Mouse (Mus musculus): ENCODE measurements around the gene Disc1.

Disc1 gene

DNA sequence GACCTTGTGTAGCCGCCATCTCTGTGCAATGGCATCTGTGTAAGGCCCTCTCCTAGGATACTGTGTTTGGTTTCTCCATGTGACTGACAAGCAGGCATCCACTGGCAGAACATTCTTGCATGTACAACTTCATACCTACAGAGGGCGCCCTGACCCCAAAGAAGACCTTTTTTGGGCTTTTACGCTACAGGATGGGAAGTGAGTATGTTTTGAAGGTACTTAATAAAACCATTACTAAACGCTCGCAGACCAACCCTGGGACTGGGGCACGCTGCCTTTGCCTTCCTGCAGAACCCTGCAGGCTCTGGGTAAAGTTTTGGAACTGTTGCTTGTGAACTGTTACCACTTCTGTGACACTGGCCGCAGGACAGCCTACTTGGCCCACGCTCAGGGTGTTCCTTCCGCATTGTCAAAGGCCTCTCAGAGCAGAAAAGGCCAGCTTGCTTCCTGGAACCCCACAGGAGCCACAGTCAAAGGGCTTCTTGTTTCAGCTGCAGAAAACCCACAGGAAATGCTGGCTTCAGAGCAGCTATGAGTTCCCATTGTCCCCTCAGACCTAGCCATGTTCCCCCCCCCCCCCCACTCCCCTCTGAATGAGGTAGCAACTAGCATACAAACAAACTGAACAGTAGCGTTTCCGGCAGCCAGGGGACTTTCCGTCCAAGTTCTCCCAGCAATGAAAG lies 13.1 kb downstream of the Disc1 start:
- DNase-seq (ENCODE audit: low read depth), result peak; percentile 40

GRCm38 (mm10) chr8:125067596-125067960 lies 13.6 kb downstream of the Disc1 start:
- no peak for DNase-seq (ENCODE audit: low read depth)

GRCm38 (mm10) chr8:125068146-125068905 lies 14.3 kb downstream of the Disc1 start:
- DNase-seq (ENCODE audit: low read depth), result no peak

DNA sequence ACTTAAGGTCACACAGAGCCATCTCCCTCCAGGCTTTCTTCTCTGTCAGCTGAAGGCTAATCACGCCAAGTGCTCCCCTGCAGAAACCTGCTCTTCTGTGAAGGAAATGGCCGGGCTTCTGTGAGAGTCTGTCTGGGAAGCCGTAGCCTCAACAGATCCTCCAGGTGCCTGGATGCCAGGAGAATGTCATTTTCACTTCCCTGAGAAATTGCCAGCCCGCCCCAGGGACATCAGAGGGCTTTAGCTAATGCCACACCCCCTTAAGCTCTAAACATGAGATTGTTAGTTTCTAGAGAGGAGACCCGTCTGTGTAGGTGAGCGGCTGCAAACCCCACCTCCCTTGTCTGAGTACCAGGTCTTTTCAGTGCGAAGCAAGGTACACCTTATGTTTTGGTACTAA lies 15.3 kb downstream of the Disc1 start:
- DNase-seq (ENCODE audit: low read depth), result no peak

DNA sequence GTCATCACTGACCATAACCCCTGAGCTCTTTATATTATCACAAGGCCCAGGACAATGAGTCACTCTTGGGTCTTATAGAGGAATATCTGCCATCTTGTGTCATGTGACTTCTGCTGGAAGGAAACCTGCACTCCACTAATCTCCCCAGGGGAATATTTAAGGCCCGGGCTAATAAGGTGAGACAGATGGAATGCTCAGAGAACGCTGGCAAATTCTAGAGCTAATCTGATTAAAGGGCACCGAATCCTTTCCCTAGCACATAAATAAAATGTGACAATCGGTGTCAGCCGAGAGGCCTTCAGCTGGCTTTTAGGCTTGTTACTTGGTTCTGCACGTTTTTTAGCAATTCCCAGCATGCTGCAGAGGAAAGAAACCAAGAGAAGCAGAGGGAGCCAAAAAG lies 15.7 kb downstream of the Disc1 start:
- no peak for DNase-seq (ENCODE audit: low read depth)

GRCm38 (mm10) chr8:125074141-125074540 lies 20.1 kb downstream of the Disc1 start:
- no peak for DNase-seq (ENCODE audit: low read depth)

- no peak for DNase-seq (ENCODE audit: low read depth)
Observed at GRCm38 (mm10) chr8:125074581-125074980, 20.6 kb downstream of the Disc1 start.

DNA sequence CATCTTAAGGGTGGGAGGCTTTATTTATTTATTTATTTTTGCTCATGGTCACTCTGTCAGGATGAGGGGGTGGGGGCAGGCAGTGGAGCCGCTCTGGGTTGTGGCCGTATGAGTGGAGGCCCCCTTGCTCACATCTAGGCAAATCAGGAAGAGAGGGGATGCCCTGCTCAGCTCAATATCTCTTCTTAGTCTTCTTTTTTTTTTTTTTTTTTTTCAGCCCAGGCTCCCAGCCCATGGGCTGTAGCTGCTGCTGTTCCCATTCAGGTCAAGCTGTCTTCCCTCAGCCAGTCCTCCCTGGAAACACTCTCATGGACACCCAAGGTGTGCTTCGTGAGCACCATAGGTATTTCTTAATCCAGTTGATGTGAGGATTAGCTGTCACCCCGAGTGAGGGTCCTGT lies 21.4 kb downstream of the Disc1 start:
- DNase-seq (ENCODE audit: low read depth), result no peak

DNA sequence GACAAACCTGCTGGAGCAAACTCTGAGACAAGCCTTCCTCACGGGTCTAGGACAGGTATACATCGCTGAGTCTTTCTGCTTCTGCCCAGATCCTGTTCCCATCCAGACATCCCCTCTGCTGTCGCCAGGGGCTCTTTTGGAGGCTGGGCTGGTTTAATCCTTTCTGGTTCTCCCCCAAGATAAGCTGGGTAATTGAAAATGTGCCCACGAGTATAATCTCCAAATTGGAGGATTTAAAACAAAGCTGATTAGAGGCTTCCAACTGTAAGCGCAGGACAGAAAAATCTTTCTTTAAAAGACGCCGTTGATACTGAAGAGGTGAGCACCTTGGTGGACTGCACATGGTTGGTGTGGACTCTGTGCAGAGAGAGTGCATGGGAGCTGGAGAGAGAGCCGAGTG lies 23.3 kb downstream of the Disc1 start:
- no peak for DNase-seq (ENCODE audit: low read depth)

DNA sequence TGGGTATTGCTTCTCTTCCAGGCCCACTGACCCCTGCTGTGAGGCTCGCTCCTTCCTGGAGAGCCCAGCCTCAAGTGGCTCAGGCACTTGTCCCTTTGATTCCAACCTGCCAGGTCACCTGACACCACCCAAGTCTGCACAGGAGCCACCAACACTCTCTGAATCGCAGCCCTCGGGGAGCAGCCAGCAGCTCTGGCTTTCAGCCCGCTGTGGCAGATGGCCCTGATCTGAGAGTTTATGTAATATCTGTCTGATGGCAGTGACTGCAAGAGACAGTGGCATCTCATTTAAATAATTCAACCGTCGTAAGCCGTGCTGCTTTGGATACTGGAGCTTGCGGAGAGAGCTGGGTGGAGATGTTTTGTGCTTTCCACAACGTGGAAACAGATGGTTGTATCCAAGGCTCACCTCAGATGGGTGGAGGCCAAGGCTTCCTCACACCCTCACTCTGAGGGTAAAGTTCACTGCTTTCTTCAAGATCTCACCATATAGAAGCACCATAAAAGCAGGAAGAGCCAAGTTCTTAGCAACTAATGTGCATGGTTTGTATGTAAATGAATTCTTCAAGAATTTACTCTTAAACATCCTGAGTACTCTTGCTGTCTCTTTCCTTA lies 24.9 kb downstream of the Disc1 start:
- no peak for DNase-seq (ENCODE audit: low read depth)

GRCm38 (mm10) chr8:125080388-125081344 lies 26.7 kb downstream of the Disc1 start:
- no peak for DNase-seq (ENCODE audit: low read depth)

GRCm38 (mm10) chr8:125083746-125084145 lies 29.8 kb downstream of the Disc1 start:
- no peak for DNase-seq (ENCODE audit: low read depth)

GRCm38 (mm10) chr8:125084523-125084922 lies 30.5 kb downstream of the Disc1 start:
- no peak for DNase-seq (ENCODE audit: low read depth)

GRCm38 (mm10) chr8:125090889-125091740 lies 37.1 kb downstream of the Disc1 start:
- no peak for DNase-seq (ENCODE audit: low read depth)

GRCm38 (mm10) chr8:125097140-125097539 lies 43.1 kb downstream of the Disc1 start:
- DNase-seq (ENCODE audit: low read depth), result no peak

- no peak for DNase-seq (ENCODE audit: low read depth)
Observed at GRCm38 (mm10) chr8:125098050-125098449, 44.1 kb downstream of the Disc1 start.

GRCm38 (mm10) chr8:125102303-125102702 lies 48.3 kb downstream of the Disc1 start:
- DNase-seq (ENCODE audit: low read depth), result no peak

DNA sequence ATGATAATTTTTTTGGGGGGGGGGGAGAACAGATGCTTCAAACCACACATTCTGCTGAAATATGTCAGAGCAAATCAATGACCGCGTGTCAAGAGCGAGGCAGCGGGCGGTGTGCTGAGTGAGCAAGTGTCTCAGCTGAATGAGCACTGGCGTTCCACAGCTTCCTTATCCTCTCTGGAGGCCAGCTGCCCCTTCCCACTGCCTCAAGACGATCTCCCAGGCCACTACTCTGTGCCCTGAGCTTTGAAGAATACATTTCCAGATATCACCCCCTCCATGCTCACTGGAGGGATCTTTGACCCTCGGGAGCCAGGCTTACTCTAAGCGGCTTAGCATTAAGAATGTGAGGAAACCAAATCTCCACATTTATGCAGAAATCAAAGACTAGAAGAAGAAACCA lies 59.2 kb downstream of the Disc1 start:
- no peak for DNase-seq (ENCODE audit: low read depth)

GRCm38 (mm10) chr8:125113831-125114230 lies 59.8 kb downstream of the Disc1 start:
- no peak for DNase-seq (ENCODE audit: low read depth)

DNA sequence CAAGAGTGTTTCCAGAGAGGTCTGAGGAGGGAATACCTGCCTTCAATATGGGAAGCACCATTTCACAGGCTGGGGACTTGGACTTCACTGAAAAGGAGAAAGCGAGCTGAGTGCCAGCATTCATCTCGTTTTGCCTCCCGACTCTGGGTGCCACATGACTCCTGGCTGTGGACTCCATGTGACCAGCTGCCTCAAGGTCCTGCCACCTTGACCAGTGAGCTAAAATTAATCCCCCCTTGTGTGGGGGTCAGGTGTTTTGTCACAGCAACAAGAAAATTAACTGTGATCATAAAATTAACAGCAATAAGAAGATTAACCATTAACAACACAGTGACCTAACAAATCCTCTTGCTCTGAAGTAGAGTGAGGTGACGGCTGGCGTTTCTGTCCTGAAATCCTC lies 61.3 kb downstream of the Disc1 start:
- DNase-seq (ENCODE audit: low read depth), result no peak

GRCm38 (mm10) chr8:125116616-125117015 lies 62.6 kb downstream of the Disc1 start:
- DNase-seq (ENCODE audit: low read depth), result no peak
